Mouse (Mus musculus) cerebellum, adult 8-10 months (tissue): ENCODE results near the gene Lzts2.

Experiments
- DNase-seq: peaks from one replicate; pipeline ENCODE4 v3.0.0; 2022

The Lzts2 gene

DNA sequence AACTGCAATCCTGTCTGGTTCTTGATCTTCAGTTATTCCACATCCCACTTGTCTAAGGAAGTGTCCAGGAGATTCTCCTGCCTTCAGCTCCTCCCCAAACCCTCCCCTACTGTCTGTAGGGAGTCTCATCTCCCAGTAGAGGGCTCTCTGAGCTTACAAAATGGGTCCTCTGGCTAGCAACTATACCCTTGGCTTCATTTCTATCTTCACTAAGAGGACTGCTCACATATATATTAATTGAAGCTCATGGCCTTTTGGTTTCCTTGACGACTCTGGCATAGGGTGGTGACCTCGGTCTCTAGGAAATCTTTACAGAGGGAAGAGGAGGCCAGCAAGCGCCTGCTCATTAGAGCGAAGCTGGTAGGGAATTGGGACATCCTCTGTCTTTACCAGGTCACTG, 42.1 kb downstream of the Lzts2 start:
- no peak for DNase-seq

- no peak for DNase-seq
Observed at GRCm38 (mm10) chr19:45056908-45057698, 42.9 kb downstream of the Lzts2 start.

- DNase-seq: peak; percentile 28
Observed at GRCm38 (mm10) chr19:45057724-45058112, 43.5 kb downstream of the Lzts2 start.

DNA sequence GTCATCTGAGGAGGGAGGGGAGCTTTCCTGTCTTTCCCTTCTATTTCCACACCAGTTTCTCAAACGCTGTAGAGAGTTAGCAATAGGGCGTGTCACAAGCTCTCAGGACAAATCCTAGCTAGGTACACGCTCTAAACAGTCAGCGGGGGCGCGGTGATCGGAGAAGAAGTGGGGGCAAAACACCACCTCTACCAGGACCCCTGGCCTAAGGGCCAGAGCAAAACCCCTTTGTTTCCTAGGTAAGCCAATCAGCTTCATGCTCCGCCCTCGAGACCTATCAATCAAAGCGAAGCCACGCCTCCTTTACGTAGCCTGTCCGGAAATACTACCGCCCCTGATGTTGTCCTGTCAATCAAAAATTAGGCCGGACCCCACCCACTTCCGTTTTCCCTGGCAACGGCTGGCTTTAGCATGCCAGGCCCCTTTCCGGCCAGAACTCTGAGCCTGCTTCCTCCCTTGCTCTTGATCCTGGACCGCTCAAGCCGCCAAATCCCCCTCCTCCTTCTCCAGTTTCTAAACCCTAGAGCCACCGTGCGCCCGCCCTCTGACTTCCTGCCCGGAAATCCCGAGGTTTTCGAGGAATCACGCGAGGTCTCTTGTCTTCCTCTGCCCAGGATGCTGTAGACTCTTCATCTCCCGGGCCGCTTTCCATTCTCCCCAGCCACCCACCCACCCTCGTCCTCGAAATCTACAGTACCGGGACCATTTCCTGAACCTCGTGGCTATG, 44.1 kb downstream of the Lzts2 start:
- DNase-seq: peak; percentile 92

GRCm38 (mm10) chr19:45058841-45059240, 44.6 kb downstream of the Lzts2 start:
- DNase-seq: no peak

- DNase-seq: peak; percentile 64
Observed at GRCm38 (mm10) chr19:45063565-45064292, 49.5 kb downstream of the Lzts2 start.

DNA sequence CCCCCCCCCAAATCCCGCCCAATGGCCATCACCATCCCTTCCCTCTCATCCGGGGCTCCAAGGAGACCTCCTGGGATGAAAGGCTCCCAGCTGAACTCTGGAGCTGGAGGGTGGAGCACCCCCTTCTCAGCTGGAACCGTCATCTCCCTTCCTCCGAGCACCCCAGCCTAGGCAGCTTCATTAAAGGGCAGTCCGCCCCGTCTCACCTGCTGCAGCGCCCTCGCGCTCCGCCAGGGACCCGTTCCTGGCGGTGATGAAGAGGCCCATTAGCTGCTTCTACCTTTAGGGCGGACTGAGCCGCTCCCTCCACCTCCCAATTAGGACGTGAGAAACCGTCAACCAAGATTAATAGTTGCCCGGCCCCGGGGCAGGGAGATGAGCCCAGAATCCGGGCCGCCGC, 51.0 kb downstream of the Lzts2 start:
- no peak for DNase-seq

GRCm38 (mm10) chr19:45067170-45067569, 53.0 kb downstream of the Lzts2 start:
- DNase-seq: no peak

GRCm38 (mm10) chr19:45067758-45068510, 53.7 kb downstream of the Lzts2 start:
- no peak for DNase-seq

GRCm38 (mm10) chr19:45073871-45074542, 59.8 kb downstream of the Lzts2 start:
- peak; percentile 78 for DNase-seq

GRCm38 (mm10) chr19:45074580-45075322, 60.5 kb downstream of the Lzts2 start, which contains the start of gene Kazald1:
Kazald1 (plus strand) TSS chr19:45075241.
- peak; percentile 95 for DNase-seq

- DNase-seq: no peak
Observed at GRCm38 (mm10) chr19:45075323-45076035, 61.3 kb downstream of the Lzts2 start.

DNA sequence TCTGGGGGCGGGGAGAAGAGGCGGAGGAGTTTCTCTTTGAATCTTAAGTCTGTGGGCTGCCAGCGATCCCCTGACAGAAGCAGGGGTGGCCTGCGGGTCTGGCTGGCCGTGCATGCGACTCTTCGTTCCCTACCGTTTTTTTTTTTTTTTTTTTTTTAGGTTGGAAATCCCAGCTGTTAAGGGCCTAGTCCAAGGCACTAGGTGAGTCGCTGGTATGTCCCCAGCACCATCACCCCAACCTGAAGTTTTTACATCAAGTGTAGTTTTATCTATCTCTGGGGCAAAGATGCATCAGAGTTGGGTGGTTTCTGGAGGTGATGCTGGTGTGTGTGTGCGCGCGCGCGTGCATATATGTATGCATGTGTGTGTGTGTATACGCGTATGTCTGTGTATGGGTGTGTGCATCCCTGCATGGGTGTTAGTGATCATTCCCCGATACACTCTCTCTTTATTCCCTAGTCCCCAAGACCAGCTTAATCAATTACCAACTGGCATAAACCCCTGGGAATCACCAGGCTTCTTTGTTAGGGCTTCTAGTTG, 61.9 kb downstream of the Lzts2 start:
- DNase-seq: no peak
